Mouse (Mus musculus): ENCODE results near the gene Psph. TPM values are rescaled to one million over a fixed set of nuclear protein-coding genes. Genes with fewer than 3 reads are reported as not detected.
"Not testable (repeated sequence)": the region's sequence is repeated elsewhere in the genome, so short reads cannot be mapped to it uniquely, and the experiment has no call there.

The Psph gene
- polyA plus RNA-seq, 1 experiment from 2014 or later, result 35.5 TPM

DNA sequence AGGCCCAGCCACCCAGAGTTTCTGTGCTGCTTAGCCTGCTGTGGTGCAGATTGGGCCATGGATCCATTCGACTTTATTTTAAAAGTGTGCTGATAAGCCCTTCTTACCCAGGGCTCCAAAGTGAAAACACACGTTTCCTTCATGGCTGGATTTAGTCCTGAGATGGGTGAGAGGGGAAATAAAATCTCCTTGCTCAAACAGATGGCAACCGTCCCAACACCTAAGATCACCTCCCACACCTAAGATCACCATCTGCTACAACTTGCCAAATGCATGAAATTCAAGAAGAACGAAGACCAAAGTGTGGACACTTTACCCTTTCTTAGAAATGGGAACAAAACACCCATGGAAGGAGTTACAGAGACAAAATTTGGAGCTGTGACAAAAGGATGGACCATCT is 13.9 kb downstream of the Psph start:
- not testable (repeated sequence) for H3K27me3 ChIP-seq, H3K4me2 ChIP-seq
- WGBS, result 65% methylated on average over 4 of the region's 4 CpGs

GRCm38 (mm10) chr5:129772433-129772832 is 14.8 kb downstream of the Psph start:
- WGBS, result 80% methylated on average over 10 of the region's 10 CpGs
- H3K27ac ChIP-seq, result no peak overlapping the region
- H3K36me3 ChIP-seq, result peaks cover 33% of the 10 kb centered on the region
- no peak for ATAC-seq (ENCODE audit: insufficient number of reproducible peaks, low FRiP score, low TSS enrichment, low read depth)
- H3K9me3 ChIP-seq, result no peaks in the 10 kb centered on the region
- no peak overlapping the region for H3K4me3 ChIP-seq
- no peaks in the 10 kb centered on the region for H3K4me1 ChIP-seq
- no peak overlapping the region for H3K4me2 ChIP-seq
- no peak overlapping the region for H3K9ac ChIP-seq
- H3K27me3 ChIP-seq, result no peaks in the 10 kb centered on the region

More for the DNA sequence above, 13.9 kb downstream of the Psph start:
- not testable (repeated sequence) for ATAC-seq (ENCODE audit: insufficient number of reproducible peaks, low FRiP score, low TSS enrichment, low read depth); H3K9me3 ChIP-seq; H3K4me1 ChIP-seq; H3K4me3 ChIP-seq; H3K27ac ChIP-seq; H3K9ac ChIP-seq
- peaks cover 24% of the 10 kb centered on the region; the same call in 1 of the 2 replicates for H3K36me3 ChIP-seq

DNA sequence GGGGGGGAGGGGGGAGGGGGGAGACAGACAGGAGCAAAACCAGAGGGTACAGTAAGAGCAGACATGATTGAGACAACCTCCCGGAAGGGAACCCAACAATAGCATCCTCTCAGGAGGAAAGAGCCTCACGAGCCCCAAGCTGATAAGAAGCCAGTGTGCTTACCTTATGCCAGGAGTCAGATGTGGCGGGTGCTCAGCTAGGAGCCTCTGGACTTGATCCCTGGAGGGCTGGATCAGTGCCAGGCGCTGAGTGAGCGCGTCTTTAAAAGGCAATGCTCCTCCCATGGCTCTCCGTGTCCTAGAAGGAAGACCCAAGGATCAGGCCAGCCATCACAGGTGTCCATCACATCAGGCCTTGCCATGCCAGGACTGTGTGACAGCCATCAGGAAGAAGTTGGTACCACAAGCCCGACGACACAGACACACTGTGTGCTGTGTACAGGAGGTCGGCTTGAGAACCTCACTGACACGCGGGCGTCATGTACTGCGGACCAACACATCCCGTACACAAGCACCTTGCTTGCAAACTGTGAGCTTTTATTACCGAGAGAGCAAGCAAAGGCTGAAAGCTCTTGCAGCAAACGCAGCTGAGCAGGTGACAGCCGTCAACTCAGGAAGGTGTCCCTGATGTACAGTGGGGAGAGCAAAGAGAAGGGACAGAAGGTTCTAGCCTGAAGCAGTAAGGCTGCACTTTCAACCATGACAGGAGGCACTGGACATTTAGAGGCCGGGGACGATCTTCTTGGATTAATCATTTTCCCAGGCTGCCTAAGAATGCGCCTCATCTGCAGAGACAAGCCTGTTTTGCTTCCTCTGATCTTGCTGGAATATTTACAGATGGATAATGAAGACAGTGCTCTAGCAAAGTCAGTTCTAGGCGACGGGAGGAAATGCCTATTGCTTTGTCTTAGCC is 16.6 kb downstream of the Psph start:
- no peak for ATAC-seq (ENCODE audit: insufficient number of reproducible peaks, low FRiP score, low TSS enrichment, low read depth)
- Histone ChIP-seq H3K9ac (no peak overlapping the region), H3K9me3 (no peaks in the 10 kb centered on the region), H3K27me3 (no peaks in the 10 kb centered on the region), H3K4me3 (no peak overlapping the region), H3K4me1 (no peaks in the 10 kb centered on the region), H3K36me3 (peaks cover 46% of the 10 kb centered on the region), H3K4me2 (no peak overlapping the region), H3K27ac (no peak overlapping the region)
- WGBS, result 88% methylated on average over 23 of the region's 23 CpGs

DNA sequence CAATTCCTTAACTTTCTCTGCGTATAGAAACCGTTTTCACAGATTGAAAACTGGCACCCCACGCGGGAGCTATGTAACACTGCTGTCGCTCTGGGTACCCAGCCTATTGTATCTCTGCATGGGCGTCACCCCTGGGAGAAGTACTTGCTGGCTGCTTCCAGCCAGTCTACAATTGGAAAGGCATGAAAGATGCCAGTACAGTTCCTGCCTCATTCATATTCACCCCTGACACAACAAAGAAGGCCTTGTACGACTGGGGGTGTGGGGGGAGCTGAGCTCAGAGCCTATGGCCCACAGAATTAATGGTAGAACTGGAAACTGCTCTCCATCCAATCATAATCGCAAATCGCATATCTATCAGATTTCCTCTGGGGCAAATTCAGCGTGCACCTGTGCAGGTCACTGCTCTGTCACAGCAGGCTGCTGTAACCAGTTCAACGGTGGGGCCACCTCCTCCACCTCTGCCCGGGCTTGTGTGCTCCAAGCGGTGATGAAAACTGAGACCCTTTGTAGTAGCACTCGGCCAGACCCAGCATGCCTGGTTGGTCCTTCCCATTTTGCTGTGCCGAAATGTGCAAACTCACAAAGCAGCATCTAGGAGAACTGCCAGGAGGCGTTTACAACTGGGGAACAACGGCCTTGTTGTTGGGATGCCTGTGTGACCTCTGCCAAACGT is 25.2 kb downstream of the Psph start:
- 0 out of 2 replicates have a peak, but pooled peaks have one; percentile 35 for ATAC-seq (ENCODE audit: insufficient number of reproducible peaks, low FRiP score, low TSS enrichment, low read depth)
- no peak overlapping the region for H3K4me3 ChIP-seq
- H3K9me3 ChIP-seq, result no peaks in the 10 kb centered on the region
- H3K27ac ChIP-seq, result peak overlapping the region; percentile 63
- H3K36me3 ChIP-seq, result peaks cover 42% of the 10 kb centered on the region
- peaks cover 12% of the 10 kb centered on the region; the same call in 1 of the 2 replicates for H3K4me1 ChIP-seq
- H3K4me2 ChIP-seq, result no peak overlapping the region
- 45% methylated on average over 18 of the region's 18 CpGs for WGBS
- H3K27me3 ChIP-seq, result no peaks in the 10 kb centered on the region
- no peak overlapping the region for H3K9ac ChIP-seq

DNA sequence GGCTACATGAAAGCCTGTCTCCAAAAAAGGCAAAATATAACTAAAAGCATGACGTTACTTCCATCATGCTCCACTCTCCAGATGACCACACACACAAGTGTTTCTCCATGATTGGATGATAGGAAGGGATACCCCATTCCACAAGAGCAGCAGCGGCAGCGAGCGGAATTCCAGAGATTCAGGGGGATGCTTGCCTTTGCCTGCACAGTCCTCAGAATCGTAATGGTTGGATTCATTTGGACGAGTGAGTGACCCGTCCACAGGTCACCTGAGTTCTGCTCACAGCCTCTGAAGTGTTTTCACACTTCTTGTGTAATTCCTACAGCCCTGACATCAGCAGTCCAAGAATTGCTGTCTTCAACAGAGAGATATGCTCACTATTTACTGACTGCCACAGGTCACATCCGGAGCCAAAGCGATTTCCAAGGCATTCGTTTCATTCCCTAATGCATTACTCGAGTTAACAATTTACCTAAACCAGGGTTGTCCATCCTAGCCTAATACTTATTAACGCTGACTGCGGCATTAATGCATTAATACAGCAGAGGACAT is 27.2 kb downstream of the Psph start:
- Histone ChIP-seq H3K27ac (no peak overlapping the region), H3K27me3 (no peaks in the 10 kb centered on the region), H3K9me3 (no peaks in the 10 kb centered on the region), H3K4me1 (peaks cover 12% of the 10 kb centered on the region; the same call in 1 of the 2 replicates), H3K9ac (no peak overlapping the region), H3K36me3 (peaks cover 38% of the 10 kb centered on the region), H3K4me2 (no peak overlapping the region), H3K4me3 (no peak overlapping the region)
- ATAC-seq (ENCODE audit: insufficient number of reproducible peaks, low FRiP score, low TSS enrichment, low read depth), result no peak
- WGBS, result 86% methylated on average over 13 of the region's 13 CpGs

DNA sequence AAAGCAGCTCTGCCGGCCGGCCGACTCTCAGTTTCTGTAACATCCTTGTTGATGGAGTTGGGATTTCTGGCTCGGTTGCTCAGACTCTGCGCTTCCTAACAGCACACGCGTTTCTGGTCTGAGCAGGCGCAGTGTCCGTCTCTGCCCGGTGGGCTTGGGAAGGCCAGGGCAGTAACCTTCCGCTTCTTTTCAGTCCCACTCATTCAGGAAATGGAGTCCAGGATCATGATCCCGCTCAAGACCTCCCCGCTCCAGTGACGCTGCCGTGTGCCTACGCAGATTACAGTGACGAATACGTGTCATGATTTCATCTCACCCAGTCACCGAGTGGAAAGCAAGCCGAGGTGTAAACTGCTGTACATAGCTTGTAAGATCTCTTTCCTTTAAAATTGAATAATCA is 30.4 kb downstream of the Psph start:
- Histone ChIP-seq H3K4me1 (peaks cover 6% of the 10 kb centered on the region; the same call in 1 of the 2 replicates), H3K4me3 (no peak overlapping the region), H3K36me3 (peaks cover 52% of the 10 kb centered on the region), H3K9ac (no peak overlapping the region), H3K9me3 (no peaks in the 10 kb centered on the region), H3K27ac (no peak overlapping the region), H3K27me3 (no peaks in the 10 kb centered on the region), H3K4me2 (no peak overlapping the region)
- no peak for ATAC-seq (ENCODE audit: insufficient number of reproducible peaks, low FRiP score, low TSS enrichment, low read depth)
- WGBS, result 94% methylated on average over 20 of the region's 20 CpGs

DNA sequence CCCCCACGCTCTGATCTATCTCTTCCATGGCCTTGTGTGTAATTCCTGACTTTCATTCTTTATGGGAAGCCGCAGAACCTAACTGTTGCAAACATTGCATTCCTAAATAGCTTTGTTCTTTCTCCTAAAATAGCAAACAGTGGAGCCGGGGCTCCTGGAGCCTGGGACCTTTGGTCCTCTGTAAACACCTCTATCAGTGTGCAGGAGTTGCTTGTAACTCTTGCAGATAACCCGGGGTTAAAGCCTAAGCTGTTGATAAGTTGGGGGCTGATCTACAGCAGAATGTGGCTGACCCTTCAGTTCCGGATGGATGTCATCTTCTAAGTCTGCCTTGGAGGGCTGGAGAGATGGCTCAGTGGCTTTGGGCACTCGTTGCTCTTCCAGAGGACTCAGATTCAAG is 43.2 kb downstream of the Psph start:
- ATAC-seq (ENCODE audit: insufficient number of reproducible peaks, low FRiP score, low TSS enrichment, low read depth), result no peak
- peaks cover 74% of the 10 kb centered on the region for H3K36me3 ChIP-seq
- H3K4me3 ChIP-seq, result no peak overlapping the region
- H3K9ac ChIP-seq, result no peak overlapping the region
- H3K27me3 ChIP-seq, result no peaks in the 10 kb centered on the region
- WGBS, result 74% methylated on average over 6 of the region's 6 CpGs
- H3K27ac ChIP-seq, result no peak overlapping the region
- H3K4me2 ChIP-seq, result no peak overlapping the region
- no peaks in the 10 kb centered on the region for H3K4me1 ChIP-seq
- H3K9me3 ChIP-seq, result no peaks in the 10 kb centered on the region

GRCm38 (mm10) chr5:129742903-129743488 is 44.3 kb downstream of the Psph start:
- H3K4me1 ChIP-seq, result no peaks in the 10 kb centered on the region
- no peak overlapping the region for H3K4me3 ChIP-seq
- H3K4me2 ChIP-seq, result no peak overlapping the region
- peaks cover 65% of the 10 kb centered on the region for H3K36me3 ChIP-seq
- H3K9me3 ChIP-seq, result no peaks in the 10 kb centered on the region
- 87% methylated on average over 7 of the region's 7 CpGs for WGBS
- no peak overlapping the region for H3K27ac ChIP-seq
- ATAC-seq (ENCODE audit: insufficient number of reproducible peaks, low FRiP score, low TSS enrichment, low read depth), result no peak
- H3K9ac ChIP-seq, result no peak overlapping the region
- no peaks in the 10 kb centered on the region for H3K27me3 ChIP-seq

DNA sequence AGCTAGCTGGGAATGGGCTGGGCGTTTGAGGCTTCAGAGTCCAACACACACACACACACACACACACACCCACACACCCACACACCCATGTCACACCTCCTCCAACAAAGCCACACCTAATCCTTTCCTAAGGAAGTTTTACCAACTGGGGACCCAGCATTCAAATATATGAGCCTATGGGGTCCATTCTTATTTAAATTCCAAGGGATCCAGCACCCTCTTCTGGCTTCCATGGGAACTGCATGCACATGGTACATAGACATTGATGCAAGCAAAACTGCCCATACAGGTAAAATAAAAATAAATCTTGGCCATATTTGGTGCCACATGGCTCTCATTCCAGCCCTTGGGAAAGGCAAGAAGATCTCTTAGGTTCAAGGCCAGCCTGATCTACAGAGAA is 46.3 kb downstream of the Psph start:
- WGBS, result 88% methylated on average over 1 of the region's 1 CpGs

DNA sequence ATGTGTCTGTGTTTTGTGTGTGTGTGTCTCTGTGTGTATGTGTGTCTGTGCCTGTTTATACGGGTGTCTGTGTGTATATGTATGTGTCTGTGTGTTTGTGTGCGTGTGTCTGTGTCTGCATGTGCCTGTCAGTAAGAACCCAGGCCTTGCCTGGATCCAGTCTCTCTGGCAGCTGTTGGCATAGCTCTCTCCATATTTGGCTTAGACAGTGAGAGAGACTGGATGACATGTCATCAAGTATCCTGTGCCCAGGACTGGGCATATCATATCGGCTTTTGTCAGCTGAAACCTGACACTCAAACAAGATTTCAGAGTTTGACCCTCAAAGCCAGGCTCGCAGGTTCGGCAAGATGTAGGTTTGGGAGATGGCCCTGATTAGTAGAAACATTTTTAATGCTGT is 56.2 kb downstream of the Psph start:
- H3K9me3 ChIP-seq, result no peaks in the 10 kb centered on the region
- H3K27ac ChIP-seq, result peak overlapping the region; percentile 27; the same call in 1 of the 2 replicates
- no peak overlapping the region for H3K4me3 ChIP-seq
- 60% methylated on average over 5 of the region's 5 CpGs for WGBS
- no peak overlapping the region for H3K4me2 ChIP-seq
- ATAC-seq (ENCODE audit: insufficient number of reproducible peaks, low FRiP score, low TSS enrichment, low read depth), result no peak
- no peaks in the 10 kb centered on the region for H3K36me3 ChIP-seq
- no peaks in the 10 kb centered on the region for H3K27me3 ChIP-seq
- H3K4me1 ChIP-seq, result peaks cover 28% of the 10 kb centered on the region
- no peak overlapping the region for H3K9ac ChIP-seq

More for the DNA sequence above, 46.3 kb downstream of the Psph start:
- Histone ChIP-seq H3K9me3 (no peaks in the 10 kb centered on the region), H3K4me2 (no peak overlapping the region), H3K27ac (no peak overlapping the region), H3K36me3 (peaks cover 50% of the 10 kb centered on the region), H3K4me1 (no peaks in the 10 kb centered on the region), H3K4me3 (no peak overlapping the region), H3K9ac (no peak overlapping the region), H3K27me3 (no peaks in the 10 kb centered on the region)
- ATAC-seq (ENCODE audit: insufficient number of reproducible peaks, low FRiP score, low TSS enrichment, low read depth), result no peak

DNA sequence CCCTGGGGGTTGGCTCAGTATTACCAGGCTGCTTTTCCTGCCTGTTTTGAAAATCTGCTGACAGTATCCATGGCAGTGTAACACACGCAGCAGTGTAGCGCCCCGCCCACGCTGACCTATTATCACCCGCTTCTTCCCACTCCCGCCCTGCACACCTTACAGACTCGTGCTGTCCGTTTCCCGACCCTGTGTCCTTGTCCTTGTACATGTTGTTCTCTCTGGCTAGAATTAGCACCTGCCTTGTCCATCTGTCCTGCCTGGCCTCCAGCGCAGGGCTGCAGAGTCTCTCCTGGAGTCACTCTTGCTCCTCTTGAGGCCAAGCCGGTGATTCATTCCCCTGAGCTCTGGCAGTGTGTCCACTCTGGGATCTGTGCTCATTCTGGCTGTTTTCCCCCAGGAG is 56.9 kb downstream of the Psph start:
- Histone ChIP-seq H3K4me2 (no peak overlapping the region), H3K4me3 (no peak overlapping the region), H3K27me3 (no peaks in the 10 kb centered on the region), H3K9me3 (no peaks in the 10 kb centered on the region), H3K27ac (peak overlapping the region; percentile 27), H3K9ac (no peak overlapping the region), H3K4me1 (peaks cover 26% of the 10 kb centered on the region), H3K36me3 (no peaks in the 10 kb centered on the region)
- 75% methylated on average over 11 of the region's 11 CpGs for WGBS
- 0 out of 2 replicates have a peak, but pooled peaks have one; percentile 20 for ATAC-seq (ENCODE audit: insufficient number of reproducible peaks, low FRiP score, low TSS enrichment, low read depth)

Measured in limb, embryonic 15.5 days (tissue).